Comparison of ENCODE assay signal across 9 mouse cellular contexts in the genomic region with DNA sequence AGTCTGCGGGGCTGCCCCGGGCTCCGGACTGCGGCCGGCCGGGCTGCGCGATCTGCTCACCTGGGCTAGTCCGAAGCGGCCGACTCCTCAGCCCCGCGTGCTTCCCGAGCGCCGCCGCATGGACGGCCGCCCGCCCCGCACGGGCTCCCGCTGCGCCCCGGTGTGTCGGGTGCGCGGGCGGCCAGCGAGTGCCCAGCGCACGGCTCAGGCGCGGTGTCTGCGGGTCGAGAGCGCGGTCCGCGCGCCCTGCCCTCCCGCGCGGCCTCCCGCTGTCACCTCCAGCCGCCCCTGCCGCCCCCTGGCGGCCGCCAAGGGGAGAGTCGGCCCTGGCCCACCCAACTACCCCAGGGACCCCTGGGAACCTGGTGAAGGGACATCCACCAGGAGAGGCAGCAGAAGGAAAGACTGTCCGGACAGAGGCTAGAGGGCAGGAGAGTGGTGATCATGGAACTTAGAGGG. TPM values are rescaled to one million over a fixed set of nuclear protein-coding genes. Genes with fewer than 3 reads are reported as not detected.
DNase-seq lines count a peak whose midpoint lies in the region; ATAC-seq and TF ChIP-seq lines count a peak whose summit lies in the region.
"Had no signal": no experiment of that assay in that cellular context is flagged by ENCODE, and none has a peak within 500 bp of the region (broad histone marks: within the 10 kb centered on the region; RNA-seq: fewer than 3 reads in every experiment).

A gene (minus strand): TSS at position 241 of the 459 bp plus-strand sequence.

- peak; percentile 96 for DNase-seq in heart, adult 11 months
- DNase-seq in heart, adult 8-10 months (ENCODE audit: low spot score), result no peak
- peak; percentile 79 to 82 for DNase-seq in cerebellum, postnatal 10 days
- peak; percentile 74 for DNase-seq in gastrocnemius, postnatal 10 days
- peak; percentile 86 for DNase-seq in intestine, embryonic 14.5 days (ENCODE audit: low spot score)
- DNase-seq in limb, embryonic 14.5 days (ENCODE audit: low spot score), result no peak
- peak; percentile 73 for DNase-seq in stomach, postnatal 0 days (ENCODE audit: low spot score)

- under 1% methylated on average over 32 of the region's 51 CpGs for WGBS in intestine, embryonic 14.5 days
- 3% methylated on average over 11 of the region's 51 CpGs for whole genome bisulfite sequencing in limb, embryonic 14.5 days
- under 1% methylated on average over 43 of the region's 51 CpGs for WGBS in midbrain, embryonic 13.5 days
- WGBS in stomach, postnatal 0 days, result under 1% methylated on average over 46 of the region's 51 CpGs

- H3K9me3 ChIP-seq in intestine, embryonic 14.5 days (ENCODE audit: control insufficient read depth, low read length), result no peaks in the 10 kb centered on the region
- H3K9me3 ChIP-seq in limb, embryonic 14.5 days (ENCODE audit: control insufficient read depth, low read length), result no peaks in the 10 kb centered on the region
- no peaks in the 10 kb centered on the region for H3K9me3 ChIP-seq in midbrain, embryonic 13.5 days
- no peaks in the 10 kb centered on the region for H3K9me3 ChIP-seq in stomach, postnatal 0 days (ENCODE audit: control insufficient read depth, low read length)

- peaks cover 59% of the 10 kb centered on the region for H3K4me1 ChIP-seq in intestine, embryonic 14.5 days (replicated peaks; ENCODE audit: control insufficient read depth, insufficient read depth, low read length)
- H3K4me1 ChIP-seq in limb, embryonic 14.5 days (ENCODE audit: control insufficient read depth, insufficient read depth, low read length), result peaks cover 34% of the 10 kb centered on the region
- peaks cover 56% of the 10 kb centered on the region for H3K4me1 ChIP-seq in midbrain, embryonic 13.5 days (replicated peaks)
- peaks cover 5% of the 10 kb centered on the region; the same call in 1 of the 2 replicates for H3K4me1 ChIP-seq in stomach, postnatal 0 days (replicated peaks; ENCODE audit: control insufficient read depth, insufficient read depth)

- H3K36me3 ChIP-seq in intestine, embryonic 14.5 days (ENCODE audit: control insufficient read depth, insufficient read depth, low read length), result 0 out of 2 replicates have a peak, but pooled peaks cover 3% of the 10 kb centered on the region
- no peaks in the 10 kb centered on the region for H3K36me3 ChIP-seq in limb, embryonic 14.5 days (ENCODE audit: control insufficient read depth, insufficient read depth, low read length)
- H3K36me3 ChIP-seq in midbrain, embryonic 13.5 days, result no peaks in the 10 kb centered on the region
- no peaks in the 10 kb centered on the region for H3K36me3 ChIP-seq in stomach, postnatal 0 days (ENCODE audit: control insufficient read depth, insufficient read depth, low read length)

- TF ChIP-seq POLR2A in limb, embryonic 14.5 days (IDR thresholded peaks at IDR 0.05; ENCODE audit: borderline replicate concordance, extremely low read depth, insufficient read depth, insufficient read length), result no peak

- no peaks in the 10 kb centered on the region for H3K27me3 ChIP-seq in intestine, embryonic 14.5 days (replicated peaks; ENCODE audit: control insufficient read depth, insufficient read depth, low read length)
- 0 out of 2 replicates have a peak, but pooled peaks cover 14% of the 10 kb centered on the region for H3K27me3 ChIP-seq in limb, embryonic 14.5 days (ENCODE audit: control insufficient read depth, insufficient read depth, low read length)
- H3K27me3 ChIP-seq in midbrain, embryonic 13.5 days, result peaks cover 42% of the 10 kb centered on the region
- no peaks in the 10 kb centered on the region for H3K27me3 ChIP-seq in stomach, postnatal 0 days (ENCODE audit: control insufficient read depth, insufficient read depth, low read length)

- TF ChIP-seq EP300 in stomach, postnatal 0 days (optimal IDR thresholded peaks at IDR 0.05), result no peak

- peak within 1 kb of the TSS; percentile 81 for H3K4me2 ChIP-seq in intestine, embryonic 14.5 days (ENCODE audit: low read length)
- H3K4me2 ChIP-seq in limb, embryonic 14.5 days (replicated peaks; ENCODE audit: low read depth, low read length, severe bottlenecking), result peak within 1 kb of the TSS; percentile 88
- H3K4me2 ChIP-seq in midbrain, embryonic 13.5 days (replicated peaks), result peak within 1 kb of the TSS; percentile 71
- H3K4me2 ChIP-seq in stomach, postnatal 0 days (replicated peaks; ENCODE audit: low read depth), result peak within 1 kb of the TSS; percentile 88

- H3K4me3 ChIP-seq in intestine, embryonic 14.5 days (ENCODE audit: low read depth, low read length), result peak within 1 kb of the TSS; percentile 57
- H3K4me3 ChIP-seq in limb, embryonic 14.5 days (replicated peaks; ENCODE audit: low read length), result peak within 1 kb of the TSS; percentile 62
- H3K4me3 ChIP-seq in midbrain, embryonic 13.5 days (replicated peaks), result peak within 1 kb of the TSS; percentile 52
- peak within 1 kb of the TSS; percentile 66 for H3K4me3 ChIP-seq in stomach, postnatal 0 days (ENCODE audit: low read depth, low read length)

- ATAC-seq in intestine, embryonic 14.5 days (replicated peaks; ENCODE audit: low FRiP score, low TSS enrichment, low read depth), result peak; percentile 58
- ATAC-seq in limb, embryonic 14.5 days (ENCODE audit: low FRiP score, low read depth), result peak; percentile 69
- ATAC-seq in midbrain, embryonic 13.5 days, result peak; percentile 57
- ATAC-seq in stomach, postnatal 0 days (ENCODE audit: low FRiP score, low TSS enrichment), result peak; percentile 70

- peak within 1 kb of the TSS; percentile 52 for H3K27ac ChIP-seq in intestine, embryonic 14.5 days (ENCODE audit: low read depth)
- no peak within 1 kb of the TSS for H3K27ac ChIP-seq in limb, embryonic 14.5 days (replicated peaks; ENCODE audit: low read depth, low read length)
- H3K27ac ChIP-seq in midbrain, embryonic 13.5 days, result no peak within 1 kb of the TSS
- peak within 1 kb of the TSS; percentile 69 for H3K27ac ChIP-seq in stomach, postnatal 0 days (replicated peaks)
- H3K27ac ChIP-seq: macrophage had no signal

- peak; percentile 82 for TF ChIP-seq CTCF in stomach, postnatal 0 days (IDR thresholded peaks at IDR 0.05; ENCODE audit: low read depth)

- peak within 1 kb of the TSS; percentile 77 for H3K9ac ChIP-seq in intestine, embryonic 14.5 days (ENCODE audit: low read length)
- peak within 1 kb of the TSS; percentile 71 for H3K9ac ChIP-seq in limb, embryonic 14.5 days (ENCODE audit: low read depth, low read length, severe bottlenecking)
- H3K9ac ChIP-seq in midbrain, embryonic 13.5 days (replicated peaks), result peak within 1 kb of the TSS; percentile 68
- H3K9ac ChIP-seq in stomach, postnatal 0 days (ENCODE audit: low read length), result peak within 1 kb of the TSS; percentile 80

RNA-seq across cellular contexts. Expression of the gene that starts here (rescaled TPM):
- total RNA-seq in heart, adult 8-10 months (2022), result 1 to 10 TPM; 3.7 to 4.8 (median 4.2) TPM
- 1 to 10 TPM; 5.9 to 9.1 TPM for total RNA-seq in gastrocnemius, postnatal 10 days (2021)
- polyA plus RNA-seq in intestine, embryonic 14.5 days (2014; fragmentation: Nextera tagmentation; extraction: Ambion mirVana), result 32.6 and 34.9 TPM in 2 replicates
- 30.8 and 37.7 TPM in 2 replicates for polyA plus RNA-seq in limb, embryonic 14.5 days (2012; rRNA removed)
- 31.2 and 36.5 TPM in 2 replicates for polyA plus RNA-seq in limb, embryonic 14.5 days (2014; fragmentation: Nextera tagmentation; extraction: Ambion mirVana)
- polyA plus RNA-seq in midbrain, embryonic 13.5 days (2015; fragmentation: Nextera tagmentation; extraction: Ambion mirVana), result 8.0 and 9.9 TPM in 2 replicates
- polyA plus RNA-seq in stomach, postnatal 0 days (2015; fragmentation: Nextera tagmentation; extraction: Ambion mirVana), result 9.6 and 10.7 TPM in 2 replicates
- polyA plus RNA-seq: macrophage had no signal

Comparison
In these comparisons a context has a peak if more than half of its experiments do, and no peak if none do; other contexts are left out.
1. DNase-seq: peak in heart, adult 11 months (single experiment), cerebellum, postnatal 10 days (2 of 2), gastrocnemius, postnatal 10 days (single experiment), intestine, embryonic 14.5 days (single experiment) and stomach, postnatal 0 days (single experiment); none in heart, adult 8-10 months (single experiment) and limb, embryonic 14.5 days (single experiment).
2. H3K27ac ChIP-seq: peak in intestine, embryonic 14.5 days (single experiment) and stomach, postnatal 0 days (single experiment); none in limb, embryonic 14.5 days (single experiment) and midbrain, embryonic 13.5 days (single experiment).
3. Peak in every context shown above with its lines, with median percentiles within 50 percentile points of each other: ATAC-seq, H3K4me2 ChIP-seq, H3K4me3 ChIP-seq and H3K9ac ChIP-seq.